Mouse (Mus musculus) cerebellum, adult 2 months (tissue): ENCODE results near the gene Litaf. TPM values are rescaled to one million over a fixed set of nuclear protein-coding genes. Genes with fewer than 3 reads are reported as not detected.
"Not testable (repeated sequence)": the region's sequence is repeated elsewhere in the genome, so short reads cannot be mapped to it uniquely, and the experiment has no call there.

Experiments used
- DNase-seq, 2 experiments: peaks; one replicate each; pipeline ENCODE4 v3.0.0; 2021
- H3K27ac ChIP-seq: fragments of 200-500 bp; 2 replicates; pipeline ENCODE4 v1.5.1; 2012; ENCODE audit warnings: low read length, control low read depth, inconsistent platforms; ENCODE audit not compliant: insufficient read depth
- H3K27me3 ChIP-seq: fragments of 200-500 bp; 2 replicates; pipeline ENCODE4 v1.6.1; 2012; ENCODE audit warnings: inconsistent platforms, mild to moderate bottlenecking, low read length, moderate library complexity; ENCODE audit not compliant: control insufficient read depth, insufficient read depth
- H3K4me1 ChIP-seq: fragments of 200-500 bp; 2 replicates; pipeline ENCODE4 v1.6.1; 2011; ENCODE audit warnings: low read length; ENCODE audit not compliant: control insufficient read depth, insufficient read depth
- H3K4me3 ChIP-seq: fragments of 200-500 bp; replicated peaks from 2 replicates; pipeline ENCODE3; 2011; ENCODE audit warnings: mild to moderate bottlenecking, low read depth, low read length, control low read depth; ENCODE audit not compliant: insufficient read depth
- CTCF ChIP-seq: fragments of 200-500 bp; IDR thresholded peaks from 2 replicates; pipeline ENCODE4 v1.5.1; 2011; ENCODE audit warnings: low read depth, mild to moderate bottlenecking, control low read depth, low read length, moderate library complexity, borderline replicate concordance; ENCODE audit not compliant: insufficient read depth
- POLR2A ChIP-seq: fragments of 200-500 bp; IDR thresholded peaks from 2 replicates; pipeline ENCODE4 v1.6.1; 2011; ENCODE audit warnings: low read length, control low read depth, borderline replicate concordance; ENCODE audit not compliant: insufficient read depth
- WGBS: fragments of 180-500 bp; shearing (Covaris S2); methylation state at CpG from one replicate; pipeline ENCODE4 v1.1.7; 2018; 5-methylcytosine and 5-hydroxymethylcytosine counted together
- polyA plus RNA-seq: library from polyadenylated mRNA; depleted of rRNA; stranded (reverse); fragments of >200 nt; gene quantifications from 2 replicates; pipeline ENCODE4 v1.2.3, GENCODE M21; 2012

The Litaf gene
- polyA plus RNA-seq, 1 experiment = 82.3 TPM

- TF ChIP-seq POLR2A = no peak
- TF ChIP-seq CTCF = no peak
- no peak for DNase-seq
- no peak overlapping the region for H3K27ac ChIP-seq
- WGBS = 83% methylated on average over 6 of the region's 6 CpGs
- no peaks in the 10 kb centered on the region for H3K4me1 ChIP-seq
- H3K27me3 ChIP-seq = no peaks in the 10 kb centered on the region
- no peak overlapping the region for H3K4me3 ChIP-seq
Observed at GRCm38 (mm10) chr16:10967013-10967412, 98.9 kb downstream of the Litaf start.

DNA sequence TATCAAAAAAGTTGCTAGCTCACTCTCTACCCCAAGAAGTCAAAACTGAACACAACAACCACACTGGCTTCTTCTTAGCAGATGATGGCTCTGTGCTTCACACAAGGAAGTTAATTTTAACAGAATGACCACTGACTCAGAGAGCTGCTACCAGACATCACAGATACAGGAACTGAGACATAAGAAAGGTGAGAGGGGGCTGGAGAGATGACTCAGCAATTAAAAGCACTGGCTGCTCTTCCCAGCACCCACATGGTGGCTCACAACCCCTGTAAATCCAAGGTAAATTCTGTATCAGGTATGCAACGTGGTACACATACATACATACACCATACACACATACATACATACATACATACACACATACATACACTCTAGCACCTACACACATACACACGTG, 100.9 kb downstream of the Litaf start:
- no peak overlapping the region for H3K27ac ChIP-seq
- WGBS = 85% methylated on average over 2 of the region's 2 CpGs
- DNase-seq = no peak
- H3K4me3 ChIP-seq = no peak overlapping the region
- H3K27me3 ChIP-seq = no peaks in the 10 kb centered on the region
- TF ChIP-seq POLR2A (no peak), CTCF (no peak)
- H3K4me1 ChIP-seq = no peaks in the 10 kb centered on the region

GRCm38 (mm10) chr16:10960916-10961315, 105.0 kb downstream of the Litaf start:
- 94% methylated on average over 10 of the region's 10 CpGs for WGBS
- H3K4me1 ChIP-seq = no peaks in the 10 kb centered on the region
- TF ChIP-seq POLR2A (no peak), CTCF (no peak)
- no peaks in the 10 kb centered on the region for H3K27me3 ChIP-seq
- H3K27ac ChIP-seq = no peak overlapping the region
- DNase-seq = no peak
- H3K4me3 ChIP-seq = no peak overlapping the region

- Histone ChIP-seq H3K4me3 (no peak overlapping the region), H3K4me1 (no peaks in the 10 kb centered on the region), H3K27ac (no peak overlapping the region), H3K27me3 (no peaks in the 10 kb centered on the region)
- TF ChIP-seq POLR2A = no peak
- TF ChIP-seq CTCF = no peak
- DNase-seq = no peak
- 34% methylated on average over 7 of the region's 7 CpGs for WGBS
Observed at GRCm38 (mm10) chr16:10958763-10959440, 107.1 kb downstream of the Litaf start.

- not testable (repeated sequence) for H3K27ac ChIP-seq, H3K4me1 ChIP-seq, DNase-seq, H3K27me3 ChIP-seq, H3K4me3 ChIP-seq
- WGBS = 94% methylated on average over 12 of the region's 12 CpGs
Observed at GRCm38 (mm10) chr16:10958307-10958706, 107.7 kb downstream of the Litaf start.

- 85% methylated on average over 3 of the region's 3 CpGs for WGBS
- H3K27me3 ChIP-seq = no peaks in the 10 kb centered on the region
- no peaks in the 10 kb centered on the region for H3K4me1 ChIP-seq
- no peak overlapping the region for H3K4me3 ChIP-seq
- H3K27ac ChIP-seq = no peak overlapping the region
- no peak for TF ChIP-seq POLR2A
- TF ChIP-seq CTCF = no peak
- no peak for DNase-seq
Observed at GRCm38 (mm10) chr16:10957794-10958193, 108.2 kb downstream of the Litaf start.

- Histone ChIP-seq H3K27me3 (no peaks in the 10 kb centered on the region), H3K4me3 (no peak overlapping the region), H3K4me1 (no peaks in the 10 kb centered on the region), H3K27ac (no peak overlapping the region)
- WGBS = 40% methylated on average over 8 of the region's 8 CpGs
- no peak for DNase-seq
- TF ChIP-seq POLR2A (no peak), CTCF (no peak)
Observed at GRCm38 (mm10) chr16:10956938-10957685, 108.8 kb downstream of the Litaf start.

GRCm38 (mm10) chr16:10955078-10955477, 110.9 kb downstream of the Litaf start:
- 76% methylated on average over 4 of the region's 4 CpGs for WGBS
- no peaks in the 10 kb centered on the region for H3K27me3 ChIP-seq

DNA sequence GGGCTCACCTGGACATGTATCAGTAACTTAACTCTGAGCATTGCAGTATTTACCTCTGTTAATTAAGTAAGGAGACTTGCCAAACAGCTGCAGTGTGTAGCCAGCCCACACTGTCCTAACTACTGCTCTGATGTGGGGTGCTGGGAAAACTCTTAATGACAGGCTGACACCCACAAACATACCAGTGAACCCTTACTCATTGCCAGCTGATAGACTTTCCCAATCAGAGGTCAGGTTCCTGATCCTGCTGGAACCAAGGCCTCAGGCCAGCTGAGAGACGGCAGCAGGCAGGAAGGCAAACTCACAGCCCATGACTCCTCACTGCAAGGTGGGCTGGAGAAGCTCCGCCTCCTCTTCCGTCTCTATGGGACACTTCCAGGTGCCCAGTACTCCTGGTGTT, 113.1 kb downstream of the Litaf start:
- DNase-seq = no peak
- 83% methylated on average over 3 of the region's 3 CpGs for WGBS
- Histone ChIP-seq H3K27ac (no peak overlapping the region), H3K4me3 (no peak overlapping the region), H3K4me1 (no peaks in the 10 kb centered on the region), H3K27me3 (no peaks in the 10 kb centered on the region)
- no peak for TF ChIP-seq POLR2A
- no peak for TF ChIP-seq CTCF

More at GRCm38 (mm10) chr16:10955078-10955477, 110.9 kb downstream of the Litaf start:
- DNase-seq = no peak
- H3K4me1 ChIP-seq = no peaks in the 10 kb centered on the region
- H3K27ac ChIP-seq = no peak overlapping the region
- no peak overlapping the region for H3K4me3 ChIP-seq
- no peak for TF ChIP-seq CTCF
- no peak for TF ChIP-seq POLR2A
